Mouse (Mus musculus) forebrain, postnatal 0 days (tissue): Measurements from ENCODE around the gene BC037034. TPM values are rescaled to one million over a fixed set of nuclear protein-coding genes. Genes with fewer than 3 reads are reported as not detected.

Experiments used
- ATAC-seq: fragments of 200-750 bp; cut with Nextera tagmentation; 2 replicates; pipeline ENCODE4 v1.8.0; 2017; ENCODE audit warnings: mild to moderate bottlenecking, moderate library complexity
- DNase-seq: peaks from one replicate; pipeline ENCODE4 v3.0.0-alpha.2; 2015
- H3K27ac ChIP-seq: fragments of 300-500 bp; sonication (generic); 2 replicates; pipeline ENCODE4 v1.5.1; 2014; ENCODE audit warnings: low read depth, mild to moderate bottlenecking, antibody characterized with exemption, low read length, moderate library complexity, mixed read lengths
- H3K27me3 ChIP-seq: fragments of 300-500 bp; sonication (generic); 2 replicates; pipeline ENCODE4 v1.6.1; 2014; ENCODE audit warnings: mild to moderate bottlenecking, low read length, mixed read lengths; ENCODE audit not compliant: insufficient read depth
- H3K36me3 ChIP-seq: fragments of 300-500 bp; sonication (generic); 2 replicates; pipeline ENCODE4 v1.6.1; 2014; ENCODE audit warnings: mild to moderate bottlenecking, moderate library complexity; ENCODE audit not compliant: insufficient read depth
- H3K4me1 ChIP-seq: fragments of 300-500 bp; sonication (generic); 2 replicates; pipeline ENCODE4 v1.6.1; 2014; ENCODE audit warnings: antibody characterized with exemption; ENCODE audit not compliant: insufficient read depth
- H3K4me2 ChIP-seq: fragments of 300-500 bp; sonication (generic); 2 replicates; pipeline ENCODE4 v1.6.1; 2014; ENCODE audit warnings: low read depth, mild to moderate bottlenecking, moderate library complexity
- H3K4me3 ChIP-seq: fragments of 300-500 bp; sonication (generic); 2 replicates; pipeline ENCODE4 v1.5.1; 2014; ENCODE audit warnings: low read depth, low read length, mixed read lengths
- H3K9ac ChIP-seq: fragments of 300-500 bp; sonication (generic); 2 replicates; pipeline ENCODE4 v1.6.1; 2014; ENCODE audit warnings: mild to moderate bottlenecking
- H3K9me3 ChIP-seq: fragments of 300-500 bp; sonication (generic); 2 replicates; pipeline ENCODE4 v1.6.1; 2016; ENCODE audit warnings: low read length
- CTCF ChIP-seq: sonication (generic); IDR thresholded peaks from 2 replicates; pipeline ENCODE4 v1.5.1; 2016; ENCODE audit warnings: antibody characterized with exemption, control low read depth, low read depth
- WGBS: fragments of 180-500 bp; shearing (Covaris S2); extraction: QIAGEN DNeasy Blood & Tissue Kit; methylation state at CpG from one replicate; pipeline ENCODE4 v1.1.7; 2014; 5-methylcytosine and 5-hydroxymethylcytosine counted together
- polyA plus RNA-seq: library from polyadenylated mRNA; unstranded; fragments of >200 nt; fragmentation: Nextera tagmentation; extraction: Ambion mirVana; gene quantifications from 2 replicates; pipeline ENCODE4 v1.2.1, GENCODE M21; 2015
- total RNA-seq: library from RNA; depleted of rRNA; stranded (reverse); fragments of >200 nt; gene quantifications from 2 replicates; pipeline ENCODE4 v1.2.3, GENCODE M21; 2014

BC037034 gene
- total and polyA plus RNA-seq, 2 experiments from 2014 or later: 16.1 to 59.6 TPM

DNA sequence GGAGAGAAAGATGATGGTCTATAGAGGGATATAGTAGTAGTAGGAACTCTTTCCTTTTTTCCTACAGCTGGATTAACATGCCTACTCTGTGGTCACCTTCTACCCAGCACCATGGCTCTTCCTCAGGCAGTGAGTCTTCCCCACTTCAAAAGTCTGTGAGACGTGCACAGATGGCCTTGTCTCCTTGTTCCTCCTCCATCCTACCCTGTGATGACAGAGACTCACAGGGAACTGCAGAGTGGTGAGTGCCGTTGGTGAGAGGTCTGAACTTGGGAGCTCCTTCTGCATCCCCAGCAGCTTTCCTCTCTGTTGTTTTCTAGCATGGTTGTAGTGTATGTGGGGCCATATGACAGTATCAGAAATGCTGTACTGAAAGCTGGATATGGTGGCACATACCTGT, 18.0 kb upstream of the BC037034 start:
- no peak overlapping the region for H3K4me3 ChIP-seq
- H3K27me3 ChIP-seq: no peaks in the 10 kb centered on the region
- peaks cover 5% of the 10 kb centered on the region; the same call in 1 of the 2 replicates for H3K36me3 ChIP-seq
- H3K4me1 ChIP-seq: peaks cover 13% of the 10 kb centered on the region; the same call in 1 of the 2 replicates
- ATAC-seq (no peak), DNase-seq (no peak)
- no peak overlapping the region for H3K4me2 ChIP-seq
- WGBS: 86% methylated on average over 2 of the region's 2 CpGs
- no peaks in the 10 kb centered on the region for H3K9me3 ChIP-seq
- H3K27ac ChIP-seq: no peak overlapping the region
- no peak overlapping the region for H3K9ac ChIP-seq
- no peak for TF ChIP-seq CTCF

DNA sequence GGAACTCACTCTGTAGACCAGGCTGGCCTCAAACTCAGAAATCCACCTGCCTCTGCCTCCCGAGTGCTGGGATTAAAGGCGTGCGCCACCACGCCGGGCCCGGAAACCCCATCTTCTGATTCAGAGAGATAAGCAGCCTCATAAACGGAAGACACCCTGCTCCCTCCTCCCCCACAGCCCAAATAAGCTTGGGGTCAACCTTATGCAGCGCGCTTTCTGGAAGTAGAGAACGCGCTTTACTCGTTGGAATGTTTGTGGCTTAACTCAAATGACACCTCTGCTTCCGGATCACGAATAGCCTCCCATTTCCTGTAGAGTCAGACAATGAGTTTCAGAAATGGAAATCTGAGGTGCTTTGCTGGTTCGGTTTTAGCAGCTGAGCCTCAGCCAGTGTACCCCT, 17.0 kb upstream of the BC037034 start:
- 95% methylated on average over 15 of the region's 15 CpGs for WGBS
- TF ChIP-seq CTCF: no peak
- Histone ChIP-seq H3K4me2 (peak overlapping the region; percentile 61; the same call in 1 of the 2 replicates), H3K9ac (no peak overlapping the region), H3K27ac (no peak overlapping the region), H3K36me3 (peaks cover 10% of the 10 kb centered on the region; the same call in 1 of the 2 replicates), H3K9me3 (no peaks in the 10 kb centered on the region), H3K4me3 (no peak overlapping the region), H3K4me1 (peaks cover 23% of the 10 kb centered on the region; the same call in 1 of the 2 replicates), H3K27me3 (no peaks in the 10 kb centered on the region)
- DNase-seq (no peak), ATAC-seq (no peak)

DNA sequence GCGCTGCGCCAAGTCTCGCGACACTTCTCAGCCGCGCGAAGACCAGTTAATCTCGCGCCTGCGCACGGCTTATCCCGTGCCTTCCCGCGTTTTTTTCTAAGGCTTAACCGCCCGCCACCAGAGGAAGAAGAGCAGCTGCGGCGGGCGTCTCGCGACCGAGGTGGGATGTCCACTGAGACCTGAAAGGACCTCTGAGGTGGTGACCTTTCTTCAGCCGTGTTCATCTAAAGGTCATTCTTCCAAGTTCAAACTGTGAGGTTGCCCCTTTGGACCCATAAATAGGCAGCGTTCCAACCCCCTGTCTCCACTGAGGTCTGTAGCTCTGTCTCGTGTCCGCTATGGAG, 16.6 kb upstream of the BC037034 start:
- Histone ChIP-seq H3K36me3 (peaks cover 10% of the 10 kb centered on the region; the same call in 1 of the 2 replicates), H3K27ac (no peak overlapping the region), H3K4me3 (peak overlapping the region; percentile 70), H3K4me1 (peaks cover 27% of the 10 kb centered on the region; the same call in 1 of the 2 replicates), H3K4me2 (peak overlapping the region; percentile 61), H3K9me3 (no peaks in the 10 kb centered on the region), H3K9ac (no peak overlapping the region), H3K27me3 (no peaks in the 10 kb centered on the region)
- no peak for TF ChIP-seq CTCF
- WGBS: 24% methylated on average over 26 of the region's 26 CpGs
- DNase-seq: no peak
- ATAC-seq: no peak

DNA sequence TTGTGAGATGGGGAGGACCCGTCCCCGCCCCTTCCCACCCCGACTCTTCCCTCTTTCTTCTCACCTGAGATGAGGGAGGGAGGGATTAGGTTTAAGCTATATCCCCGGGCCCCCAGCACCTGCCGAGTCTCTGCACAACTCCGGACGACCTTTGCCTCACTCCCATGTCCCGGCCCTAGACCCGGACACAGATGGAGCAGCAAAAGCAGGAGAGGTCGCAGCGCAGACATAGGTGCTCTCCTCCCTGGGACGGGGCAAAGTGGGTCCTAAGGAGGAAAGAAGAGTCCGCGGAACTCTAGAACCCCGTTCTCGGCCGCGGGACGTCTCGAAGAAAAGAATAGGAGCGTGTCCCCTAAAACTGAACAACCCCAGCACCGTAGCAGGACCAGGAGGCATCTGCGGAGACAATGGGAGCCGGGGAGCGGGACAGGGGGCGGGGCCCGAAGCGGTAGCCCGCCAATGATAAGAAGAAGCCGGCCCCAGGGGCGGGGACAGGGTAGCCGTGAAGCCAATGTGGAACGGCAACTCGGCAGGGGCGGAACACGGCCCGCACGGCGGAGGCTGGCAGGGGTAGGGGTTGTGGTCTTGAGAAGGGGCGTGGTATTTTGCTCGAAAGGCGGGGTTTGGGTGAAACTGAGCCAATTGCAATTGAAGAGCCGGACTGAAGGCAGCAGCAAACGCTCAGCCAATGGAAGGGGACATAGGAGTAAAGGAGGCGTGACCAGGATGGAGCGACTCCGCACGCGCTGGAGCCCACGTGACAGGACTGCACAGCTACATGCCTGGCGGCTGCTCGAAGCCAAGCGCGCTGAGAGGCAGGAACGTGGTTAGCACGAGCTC, 16.0 kb upstream of the BC037034 start, which contains the start of the genes Gm43720, Gpc2 and Stag3:
Gene Gm43720 (minus strand): TSS at position 374 of the 840 bp plus-strand sequence.
Gene Gpc2 (minus strand): TSS at position 421 of the 840 bp plus-strand sequence.
Gene Stag3 (plus strand): TSS at position 656 of the 840 bp plus-strand sequence.
- ATAC-seq: peak; percentile 98
- H3K9ac ChIP-seq: peak within 1 kb of the TSS; percentile 64

DNA sequence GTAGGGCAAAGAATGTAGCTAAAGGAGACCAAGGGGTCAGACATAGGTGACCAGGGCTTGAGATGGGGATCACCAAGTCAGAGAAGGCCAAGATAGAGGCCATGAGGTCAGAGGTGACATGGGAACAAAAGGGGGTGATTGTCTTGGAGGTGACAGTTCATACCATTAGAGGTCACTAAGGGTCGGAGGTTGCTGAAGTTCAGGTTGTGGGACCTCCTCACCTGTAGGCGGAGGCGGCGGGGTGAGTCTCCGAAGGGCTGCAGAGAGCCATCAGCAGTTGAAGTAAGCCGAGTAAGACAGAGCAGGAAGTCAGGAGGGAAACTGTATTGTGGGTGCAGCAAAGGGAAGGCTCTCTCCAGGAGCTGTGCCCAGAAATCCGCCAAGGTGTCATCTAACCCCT, 14.2 kb upstream of the BC037034 start:
- no peak for DNase-seq
- Histone ChIP-seq H3K4me1 (peaks cover 28% of the 10 kb centered on the region; the same call in 1 of the 2 replicates), H3K4me2 (peak overlapping the region; percentile 61), H3K9me3 (no peaks in the 10 kb centered on the region), H3K4me3 (peak overlapping the region; percentile 70; the same call in 1 of the 2 replicates), H3K36me3 (peaks cover 13% of the 10 kb centered on the region; the same call in 1 of the 2 replicates), H3K27ac (no peak overlapping the region), H3K27me3 (no peaks in the 10 kb centered on the region), H3K9ac (no peak overlapping the region)
- ATAC-seq: no peak
- 88% methylated on average over 7 of the region's 7 CpGs for WGBS
- no peak for TF ChIP-seq CTCF

More for the DNA sequence above, 16.0 kb upstream of the BC037034 start, which contains the start of the genes Gm43720, Gpc2 and Stag3:
- Histone ChIP-seq H3K27me3 (no peaks in the 10 kb centered on the region), H3K4me1 (peaks cover 28% of the 10 kb centered on the region; the same call in 1 of the 2 replicates), H3K9me3 (no peaks in the 10 kb centered on the region), H3K27ac (peak within 1 kb of the TSS; percentile 74), H3K36me3 (peaks cover 10% of the 10 kb centered on the region; the same call in 1 of the 2 replicates), H3K4me2 (peak within 1 kb of the TSS; percentile 61), H3K4me3 (peak within 1 kb of the TSS; percentile 70)
- WGBS: 3% methylated on average over 56 of the region's 56 CpGs
- peak; percentile 19; the same call in 1 of the 2 replicates for TF ChIP-seq CTCF
- DNase-seq: peak; percentile 99

DNA sequence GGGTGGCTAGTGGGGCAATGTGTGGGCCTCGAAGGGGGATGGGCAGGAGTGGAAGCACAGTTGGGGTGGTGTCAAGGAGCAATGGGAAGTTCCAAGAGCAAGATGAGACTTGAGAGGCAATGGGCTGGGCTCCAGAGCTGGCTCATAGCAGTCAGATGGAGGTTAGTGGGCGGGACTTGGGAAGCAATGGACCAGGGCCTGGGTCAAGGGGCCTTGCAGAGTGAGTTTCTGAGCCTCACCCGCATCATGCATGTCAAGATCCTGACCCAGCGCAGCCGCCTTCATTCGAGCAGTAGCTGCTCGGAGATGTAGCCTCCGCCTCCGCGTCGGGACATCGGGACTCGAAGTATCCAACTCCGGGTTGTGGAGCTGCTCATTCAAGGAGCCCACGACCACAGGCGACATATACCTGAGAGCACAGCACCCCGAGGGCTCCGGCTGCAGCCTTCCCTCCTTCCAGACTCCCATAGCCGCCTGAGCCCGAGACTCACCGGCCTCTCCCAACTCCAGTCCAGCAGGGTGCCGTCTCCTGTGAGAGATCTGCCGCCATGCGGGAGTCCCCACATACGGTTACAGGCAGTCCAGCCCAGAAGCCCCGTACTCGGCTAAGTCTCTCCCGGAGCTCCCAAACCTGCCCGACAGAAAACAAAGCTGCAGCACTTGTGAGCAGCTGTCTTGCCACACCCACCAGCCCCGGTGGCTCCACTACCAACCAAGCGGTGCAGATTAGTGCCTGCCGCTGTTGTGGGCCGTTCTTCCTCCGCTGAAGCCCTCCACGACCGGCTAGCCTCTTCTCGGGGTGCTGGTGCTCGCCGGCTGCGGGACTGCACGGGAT, 11.6 kb upstream of the BC037034 start:
- peak overlapping the region; percentile 25 for H3K4me3 ChIP-seq
- H3K27ac ChIP-seq: no peak overlapping the region
- DNase-seq: peak; percentile 40
- peak overlapping the region; percentile 46 for H3K9ac ChIP-seq
- H3K36me3 ChIP-seq: peaks cover 13% of the 10 kb centered on the region; the same call in 1 of the 2 replicates
- peak overlapping the region; percentile 57 for H3K4me2 ChIP-seq
- H3K27me3 ChIP-seq: no peaks in the 10 kb centered on the region
- no peak for TF ChIP-seq CTCF
- 15% methylated on average over 41 of the region's 41 CpGs for WGBS
- H3K9me3 ChIP-seq: no peaks in the 10 kb centered on the region
- peaks cover 28% of the 10 kb centered on the region; the same call in 1 of the 2 replicates for H3K4me1 ChIP-seq
- no peak for ATAC-seq
